Mouse (Mus musculus): ENCODE measurements around the gene Ppp6r3.
A peak's percentile ranks its signal among the peaks of the same experiment; 100 is the strongest.
"Not testable (repeated sequence)": the region's sequence is repeated elsewhere in the genome, so short reads cannot be mapped to it uniquely, and the experiment has no call there.

The Ppp6r3 gene

DNA sequence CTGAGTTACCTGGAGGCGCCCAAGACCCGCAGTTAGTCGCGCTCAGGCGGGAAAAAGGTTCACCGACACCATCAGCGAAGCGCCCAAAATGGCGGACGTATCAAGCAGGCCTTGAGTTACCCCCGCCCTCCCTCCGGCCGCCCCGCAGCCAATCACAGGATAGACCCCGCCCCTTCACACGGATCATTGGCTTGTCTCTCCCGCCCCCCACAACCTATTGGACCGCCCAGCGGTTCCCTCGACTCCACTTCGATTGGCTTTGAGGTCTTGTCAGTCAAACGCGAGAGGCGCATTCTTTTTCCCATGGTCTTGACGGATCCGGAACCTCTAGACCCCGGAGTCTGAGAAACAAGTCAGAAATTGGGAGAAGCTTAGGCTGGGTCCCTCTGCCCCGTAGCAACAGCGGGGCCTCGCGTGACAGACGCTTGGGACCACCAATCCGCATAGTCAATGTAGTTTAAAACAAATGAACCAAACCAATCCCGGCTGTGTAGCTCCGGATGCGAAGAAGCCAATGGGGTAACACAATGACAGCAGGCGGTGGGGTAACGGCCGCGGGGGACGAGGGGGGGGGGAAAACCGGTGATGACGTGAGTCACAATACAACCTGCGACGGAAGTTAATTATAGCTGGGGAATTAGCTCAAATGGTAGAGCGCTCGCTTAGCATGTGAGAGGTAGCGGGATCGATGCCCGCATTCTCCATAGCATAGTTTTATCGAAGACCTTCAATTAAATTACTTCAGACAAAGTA is at the start of gene Ppp6r3:
Gene Ppp6r3 (minus strand): TSS at position 118 of the 753 bp plus-strand sequence.
- DNase-seq (ENCODE audit: low spot score) = peak; percentile 96

DNA sequence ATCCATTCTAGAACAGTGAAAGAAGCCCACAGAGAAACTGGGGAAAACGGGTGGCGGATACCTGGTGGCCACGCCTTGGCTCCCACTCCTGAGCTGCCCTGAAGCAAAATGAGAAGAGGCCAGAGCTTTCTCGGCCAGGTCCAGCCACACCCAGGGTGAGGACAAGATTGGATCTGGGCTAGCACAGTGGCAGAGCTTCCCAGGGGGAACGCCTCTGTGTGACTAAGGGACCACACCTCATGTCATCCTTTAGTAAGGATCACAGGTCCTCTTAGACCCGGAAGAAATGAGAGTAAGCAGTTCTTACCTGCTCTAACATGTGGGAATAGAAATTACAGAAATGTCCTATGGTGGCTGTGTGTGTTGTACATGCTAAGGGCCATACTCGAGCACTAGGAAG is 49.6 kb upstream of the Ppp6r3 start:
- no peak for DNase-seq (ENCODE audit: low spot score)

DNA sequence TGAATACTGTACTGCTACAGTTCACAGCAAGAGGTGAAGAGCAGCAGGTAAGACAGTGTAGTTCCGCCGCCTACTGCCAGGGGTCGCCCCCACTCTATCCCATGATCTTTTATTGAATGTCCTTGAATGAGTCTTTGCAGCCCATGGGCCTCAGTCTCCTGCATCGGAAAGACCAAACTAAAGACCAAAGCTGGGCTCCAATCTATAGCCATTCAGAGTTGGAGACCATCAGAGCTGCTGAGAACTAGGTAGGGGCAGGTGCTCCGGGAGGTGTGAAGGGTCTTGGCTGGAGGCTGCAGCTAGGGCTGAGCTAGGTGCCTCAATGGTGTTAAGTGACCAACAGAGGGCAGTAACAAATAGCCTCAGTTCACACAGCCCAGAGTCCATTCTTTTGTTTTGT is 48.3 kb upstream of the Ppp6r3 start:
- peak; percentile 61 for DNase-seq (ENCODE audit: low spot score)

DNA sequence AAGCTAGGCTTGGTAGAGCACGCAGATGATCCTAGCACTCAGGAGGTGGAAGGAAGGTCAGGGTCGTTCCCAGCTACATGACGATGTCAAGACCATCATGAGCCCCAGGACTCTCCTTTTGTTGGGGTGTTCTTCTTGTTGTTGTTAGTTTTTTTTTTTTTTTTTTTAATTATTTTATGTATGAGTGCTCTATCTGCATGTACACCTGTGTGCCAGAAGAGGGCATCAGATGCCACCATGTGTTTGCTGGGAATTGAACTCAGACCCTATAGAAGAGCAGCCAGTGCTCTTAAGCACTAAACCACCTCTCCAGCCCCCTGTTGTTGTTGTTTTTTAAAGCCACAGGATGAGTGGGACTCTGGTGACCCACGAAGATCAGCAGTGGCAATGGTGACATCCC is 47.7 kb upstream of the Ppp6r3 start:
- no peak for DNase-seq (ENCODE audit: low spot score)

DNA sequence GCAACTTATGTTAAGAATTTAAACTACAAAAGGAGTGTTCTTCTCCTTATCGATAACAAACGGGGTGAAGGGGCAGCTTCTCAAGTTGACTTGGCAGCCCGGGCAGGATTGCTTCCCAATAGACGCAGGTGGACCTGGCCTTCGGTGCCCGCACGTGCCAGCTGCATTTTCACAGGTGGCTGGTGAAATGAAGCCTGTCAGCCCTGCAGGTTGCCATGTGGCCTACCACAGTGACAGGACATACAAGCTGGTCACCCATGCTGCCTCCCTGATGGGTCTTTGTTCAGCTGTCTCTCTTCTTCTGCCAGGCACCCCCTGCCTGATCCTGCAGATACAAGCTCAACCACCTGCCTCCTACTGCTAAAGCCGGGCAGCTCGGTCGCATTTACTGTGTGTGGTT is 45.3 kb upstream of the Ppp6r3 start:
- DNase-seq (ENCODE audit: low spot score) = no peak

DNA sequence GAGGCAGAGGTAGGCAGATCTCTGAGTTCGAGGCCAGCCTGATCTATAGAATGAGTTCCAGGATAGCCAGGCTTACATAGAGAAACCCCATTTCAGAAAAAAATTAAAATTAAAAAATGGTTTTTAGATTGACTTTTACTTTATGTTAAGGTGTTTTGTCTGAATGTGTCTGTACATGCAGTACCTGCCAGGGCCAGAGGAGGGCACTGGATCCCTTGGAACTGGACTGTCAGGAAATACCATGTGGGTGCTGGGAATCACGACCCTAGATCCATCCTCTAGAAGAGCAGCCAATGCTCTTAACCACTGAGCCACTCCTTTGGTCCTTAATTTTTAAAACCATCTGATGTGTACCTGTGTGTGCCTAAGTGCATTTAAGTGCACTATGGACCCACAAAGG is 43.8 kb upstream of the Ppp6r3 start:
- no peak for DNase-seq (ENCODE audit: low spot score)

DNA sequence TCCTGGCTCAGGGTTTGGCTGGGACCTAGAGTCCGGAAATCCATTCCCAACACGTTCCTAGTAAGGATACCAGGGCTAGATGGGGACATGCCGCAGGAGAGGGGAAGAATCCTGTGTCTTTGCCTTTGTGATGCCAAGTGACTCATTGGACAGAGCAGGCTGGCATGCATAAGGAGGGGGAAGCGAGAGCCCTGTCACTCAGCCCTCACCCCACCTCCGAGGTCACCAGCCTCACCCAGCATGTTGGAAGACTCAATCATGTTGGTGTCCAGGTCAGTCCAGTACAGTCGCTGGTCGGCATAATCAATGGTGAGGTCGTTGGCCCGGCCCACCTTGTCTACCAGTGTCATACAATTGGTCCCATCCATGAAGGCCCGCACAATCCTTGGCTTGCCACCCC is 38.4 kb upstream of the Ppp6r3 start:
- DNase-seq (ENCODE audit: low spot score) = no peak

DNA sequence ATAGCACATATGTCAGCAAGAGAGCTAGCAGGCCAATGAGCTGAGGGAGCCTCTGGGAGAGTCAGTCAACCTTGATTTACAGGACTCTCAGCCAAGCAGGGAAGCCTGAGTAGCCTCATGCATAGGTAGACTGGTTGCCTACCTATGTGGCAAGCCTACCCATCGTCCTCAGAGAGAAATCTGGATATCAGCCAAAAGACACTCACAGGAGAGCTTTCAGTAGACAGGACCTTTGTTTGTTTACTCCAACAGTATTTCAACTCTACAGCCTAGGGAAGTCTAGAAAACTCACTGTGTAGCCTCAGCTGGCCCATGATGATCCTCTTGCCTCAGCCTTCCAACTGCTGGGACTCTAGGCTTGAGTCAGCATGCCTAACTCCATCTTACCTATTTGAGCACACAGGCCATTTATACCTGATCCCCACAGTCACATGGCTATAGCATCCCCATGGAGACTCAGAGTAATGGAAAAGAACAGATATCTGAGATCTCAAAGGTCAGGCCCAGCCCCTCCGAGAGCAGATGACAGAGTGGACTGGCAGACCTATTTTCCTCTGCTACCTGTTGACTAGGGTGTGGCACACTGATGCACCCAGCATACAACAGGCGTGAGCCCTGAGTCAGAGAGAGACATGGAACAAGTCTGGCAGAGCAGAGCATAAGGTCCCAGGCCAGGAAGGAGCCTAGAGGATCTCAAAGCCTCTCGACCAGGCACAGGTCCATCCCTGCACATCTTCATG is 37.2 kb upstream of the Ppp6r3 start:
- no peak for DNase-seq (ENCODE audit: low spot score)

DNA sequence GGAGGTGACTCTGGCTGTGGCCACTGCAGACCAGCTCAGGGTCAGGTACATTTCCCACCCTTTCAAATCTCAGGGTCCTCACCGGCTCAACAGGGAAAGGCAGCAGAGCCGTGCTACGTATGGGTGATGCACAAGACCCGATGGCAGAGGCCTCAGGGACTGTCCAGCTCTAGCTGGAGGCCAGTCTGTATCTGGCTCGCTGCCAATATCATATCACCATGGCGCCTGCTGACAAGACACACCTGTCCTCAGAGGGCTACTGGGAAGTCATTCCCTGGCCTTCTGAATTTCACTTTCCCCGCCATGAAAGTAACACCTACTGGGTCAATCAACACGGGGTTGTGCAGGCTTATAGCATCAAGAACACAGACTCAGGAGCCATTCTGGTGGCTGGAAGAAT is 36.2 kb upstream of the Ppp6r3 start:
- DNase-seq (ENCODE audit: low spot score) = no peak

DNA sequence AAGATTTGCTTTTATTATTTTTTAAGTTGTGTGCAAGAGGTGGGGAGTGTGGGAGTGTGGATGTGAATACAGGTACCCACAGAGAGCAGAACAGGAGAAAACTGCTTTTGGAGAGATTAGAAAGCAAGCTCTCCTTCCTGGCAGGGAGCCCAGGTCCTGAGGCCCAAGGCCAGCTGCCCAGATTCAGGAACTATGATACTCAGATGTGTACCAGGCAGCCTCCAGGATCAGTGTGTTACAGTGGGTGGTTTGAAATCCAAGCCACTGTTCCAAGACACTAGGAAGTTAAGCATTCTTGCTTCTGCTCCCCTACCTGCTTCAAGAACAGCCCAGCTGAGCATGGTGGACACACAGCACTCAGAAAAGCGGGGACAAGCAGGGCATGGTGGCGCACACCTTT is 35.3 kb upstream of the Ppp6r3 start:
- DNase-seq (ENCODE audit: low spot score) = peak; percentile 72

DNA sequence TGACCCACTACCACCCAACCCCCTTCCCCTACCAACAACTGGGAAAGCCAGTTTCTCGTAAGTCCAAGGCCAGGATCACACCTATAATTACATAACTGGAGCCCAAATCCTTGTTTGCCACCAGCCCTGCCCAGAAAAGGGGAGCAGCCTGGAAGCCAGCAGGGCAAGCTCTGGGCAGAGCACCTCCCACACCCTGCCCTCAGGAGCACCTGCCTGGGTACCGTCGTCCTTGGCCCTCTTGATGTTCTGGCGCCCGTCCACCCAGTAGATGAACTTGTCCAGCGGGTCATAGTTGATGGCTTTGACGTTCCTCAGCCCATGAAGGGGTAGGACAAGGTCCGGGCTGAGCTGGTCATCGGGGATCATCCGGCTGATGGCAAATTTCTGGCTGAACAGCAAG is 34.3 kb upstream of the Ppp6r3 start:
- no peak for DNase-seq (ENCODE audit: low spot score)

DNA sequence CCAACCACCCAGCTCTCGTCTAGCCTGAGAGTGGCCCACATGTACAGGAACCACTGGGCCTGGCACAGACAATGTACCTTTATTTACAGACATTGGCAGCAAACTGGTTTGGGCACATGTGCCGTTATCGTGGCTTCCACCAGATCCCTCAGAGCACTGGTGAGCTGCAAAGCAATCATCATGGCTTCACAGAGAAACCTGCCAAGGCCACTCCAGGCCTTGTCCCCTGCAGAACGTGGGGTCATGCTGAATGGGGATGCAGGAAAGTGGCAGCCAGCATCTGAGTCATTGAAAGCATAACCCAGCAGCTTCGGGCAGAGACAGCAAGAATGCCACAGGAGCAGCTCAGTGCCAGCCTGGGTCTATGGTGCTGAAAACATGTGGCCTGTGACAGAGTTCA is 18.8 kb upstream of the Ppp6r3 start:
- DNase-seq (ENCODE audit: low spot score) = no peak

DNA sequence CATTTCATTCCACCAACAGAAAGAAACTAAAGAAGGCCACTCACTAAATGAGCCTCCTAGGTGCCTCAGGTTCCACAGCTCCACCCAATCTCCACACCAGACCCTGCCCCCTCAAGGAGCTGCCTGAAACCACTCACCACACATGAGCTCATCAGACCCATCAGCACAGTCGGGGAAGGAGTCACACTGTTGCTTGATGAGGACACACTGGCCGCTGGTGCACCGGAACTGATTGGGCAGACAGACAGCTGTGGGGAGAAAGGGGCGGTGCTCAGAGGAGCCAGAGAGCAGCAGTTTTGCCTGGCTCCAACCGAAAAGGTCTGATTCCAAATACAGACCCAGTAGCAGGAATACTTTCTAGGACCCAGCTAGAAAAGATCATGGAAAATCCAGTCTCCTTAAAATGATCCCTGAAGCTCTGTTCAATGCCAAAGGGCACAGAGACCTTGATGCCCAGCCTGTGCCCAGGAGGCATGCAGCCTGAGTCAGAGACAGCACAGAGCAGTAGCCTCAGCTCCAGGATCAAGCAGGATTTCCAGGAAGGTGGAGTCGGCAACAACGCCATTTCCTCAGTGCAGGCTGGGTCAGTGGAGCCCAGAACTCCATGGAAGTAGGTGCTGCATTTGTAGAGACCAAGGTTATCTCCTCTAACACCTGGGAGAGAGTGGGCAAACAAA is 18.0 kb upstream of the Ppp6r3 start:
- no peak for DNase-seq (ENCODE audit: low spot score)

DNA sequence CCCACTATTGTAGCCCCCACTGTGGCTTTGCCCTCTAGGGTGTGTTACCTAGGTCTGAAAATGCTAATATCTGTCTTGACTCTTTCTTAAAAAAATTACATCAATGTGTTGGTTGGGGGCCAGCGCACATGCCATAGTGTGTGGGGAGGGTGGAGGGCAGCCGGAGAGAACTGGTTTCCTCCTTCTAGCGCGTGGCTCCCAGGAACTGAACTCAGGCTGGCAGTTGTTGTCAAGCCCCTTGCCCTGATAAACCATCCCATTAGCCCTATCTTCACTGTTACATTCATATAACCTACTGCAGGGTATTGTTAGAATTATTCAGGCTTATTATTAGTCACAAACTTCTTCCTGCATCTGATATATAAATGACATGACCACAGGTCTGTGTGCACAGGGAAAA is 14.4 kb upstream of the Ppp6r3 start:
- no peak for DNase-seq (ENCODE audit: low spot score)

DNA sequence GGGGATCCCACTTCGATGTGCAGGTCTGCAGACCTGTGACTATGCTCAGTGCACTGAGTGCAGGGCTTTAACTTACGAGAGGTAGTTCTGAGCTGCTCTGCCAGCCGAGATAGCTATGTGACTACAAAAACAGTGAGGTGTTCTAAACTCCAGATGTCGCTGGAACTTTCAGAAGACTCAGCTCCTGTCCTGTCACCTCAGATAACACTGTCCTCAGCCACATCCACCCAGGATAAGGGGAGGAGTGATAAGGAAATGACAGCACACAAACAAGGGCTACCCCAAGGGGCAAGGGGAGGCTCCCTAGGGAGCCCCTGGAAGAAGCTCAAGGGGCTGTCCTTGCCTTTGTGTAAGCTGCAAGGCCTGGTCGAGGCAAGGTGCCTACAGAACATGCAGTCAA is 14.0 kb upstream of the Ppp6r3 start:
- DNase-seq (ENCODE audit: low spot score) = no peak

DNA sequence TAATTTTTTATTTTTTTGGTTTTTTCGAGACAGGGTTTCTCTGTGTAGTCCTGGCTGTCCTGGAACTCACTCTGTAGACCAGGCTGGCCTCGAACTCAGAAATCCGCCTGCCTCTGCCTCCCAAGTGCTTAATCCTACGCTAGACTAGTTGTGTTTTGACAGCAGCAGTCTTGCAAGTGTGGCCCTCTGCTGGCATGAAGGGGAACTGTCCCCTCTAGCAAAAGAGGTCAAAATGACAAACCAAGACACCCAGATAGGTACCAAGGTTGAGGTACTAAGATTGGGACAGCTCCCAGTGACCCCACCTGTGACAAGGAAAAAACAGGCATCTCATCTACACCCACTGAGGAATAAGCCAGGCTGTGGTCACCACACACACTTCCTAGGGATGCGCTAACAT is 12.2 kb upstream of the Ppp6r3 start:
- not testable (repeated sequence) for DNase-seq (ENCODE audit: low spot score)

DNA sequence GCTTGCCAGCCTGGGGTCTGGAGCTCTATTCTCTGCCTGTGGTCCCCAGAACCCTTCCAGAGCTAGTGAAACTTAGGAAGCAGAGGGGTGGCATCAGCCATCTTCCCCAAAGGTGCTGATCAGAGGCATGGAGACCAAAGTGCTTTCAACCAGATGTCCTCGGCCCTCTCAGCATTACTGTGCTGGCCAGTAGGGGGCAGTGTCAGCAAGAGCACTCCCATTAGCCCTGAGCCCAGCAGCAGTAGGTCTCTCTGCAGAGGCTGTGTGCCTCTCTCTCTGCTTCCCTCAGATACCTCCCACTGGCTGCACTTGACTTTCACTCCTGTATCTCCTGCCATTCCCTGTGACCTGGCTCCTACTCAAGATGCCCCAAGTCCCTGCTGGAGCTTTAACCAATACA is 11.0 kb upstream of the Ppp6r3 start:
- peak; percentile 60 for DNase-seq (ENCODE audit: low spot score)

DNA sequence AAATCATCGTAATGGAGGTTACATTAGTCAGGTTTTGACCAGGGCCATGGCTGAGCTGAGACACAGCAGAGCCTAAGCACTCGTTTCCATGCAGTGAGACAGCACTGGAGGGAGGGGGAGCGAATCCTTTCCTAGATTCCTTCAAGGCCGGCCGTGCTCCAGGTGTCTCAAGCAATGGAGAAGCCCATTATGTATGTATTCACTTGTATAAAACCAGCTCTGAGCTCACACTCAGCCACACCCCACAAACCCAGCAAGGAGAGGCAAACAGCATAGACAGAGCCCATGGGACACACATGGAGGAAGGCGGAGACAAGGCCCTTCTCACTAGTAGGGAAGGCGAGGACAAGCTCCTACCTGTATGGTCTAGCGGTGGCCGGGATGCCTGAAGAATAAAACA is 10.5 kb upstream of the Ppp6r3 start:
- DNase-seq (ENCODE audit: low spot score) = no peak

DNA sequence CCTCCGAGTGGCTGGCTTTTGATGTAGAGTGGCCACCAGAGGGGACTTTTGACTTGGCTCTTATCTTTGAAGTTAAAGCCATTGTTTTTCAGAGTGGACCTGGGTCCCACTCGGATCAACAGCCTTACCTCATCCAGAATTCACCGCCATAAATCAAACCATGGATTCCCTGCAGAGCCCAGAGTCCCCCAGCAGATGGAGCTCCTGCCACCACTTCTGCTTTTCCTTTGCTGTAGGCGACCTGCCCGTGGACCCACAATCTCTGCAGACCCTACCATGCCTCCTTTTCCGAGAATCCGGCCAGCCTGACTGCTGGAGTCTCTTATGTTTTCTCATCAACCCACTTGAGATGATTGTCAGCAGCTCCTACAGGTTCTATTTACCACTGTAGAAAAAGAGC is 5.8 kb upstream of the Ppp6r3 start:
- DNase-seq (ENCODE audit: low spot score) = peak; percentile 56

DNA sequence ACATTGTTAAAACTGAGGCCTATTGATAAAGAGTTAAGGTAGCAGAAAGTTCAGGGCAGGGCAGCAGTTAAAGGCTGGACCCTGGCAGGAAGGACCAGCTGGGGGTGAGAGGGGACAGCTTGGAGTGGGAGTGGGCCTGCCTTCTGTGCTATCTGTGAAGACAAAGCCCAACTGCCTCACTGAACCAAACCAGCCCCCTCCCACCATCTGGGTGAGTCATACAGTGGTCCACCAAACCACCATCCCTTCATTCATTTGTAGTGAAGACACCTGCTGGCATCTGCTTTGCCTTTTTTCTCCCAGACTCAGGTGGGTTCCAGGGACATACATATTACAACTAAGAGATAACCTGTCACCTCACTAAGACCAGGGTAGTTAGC is 2.4 kb upstream of the Ppp6r3 start:
- DNase-seq (ENCODE audit: low spot score) = no peak

DNA sequence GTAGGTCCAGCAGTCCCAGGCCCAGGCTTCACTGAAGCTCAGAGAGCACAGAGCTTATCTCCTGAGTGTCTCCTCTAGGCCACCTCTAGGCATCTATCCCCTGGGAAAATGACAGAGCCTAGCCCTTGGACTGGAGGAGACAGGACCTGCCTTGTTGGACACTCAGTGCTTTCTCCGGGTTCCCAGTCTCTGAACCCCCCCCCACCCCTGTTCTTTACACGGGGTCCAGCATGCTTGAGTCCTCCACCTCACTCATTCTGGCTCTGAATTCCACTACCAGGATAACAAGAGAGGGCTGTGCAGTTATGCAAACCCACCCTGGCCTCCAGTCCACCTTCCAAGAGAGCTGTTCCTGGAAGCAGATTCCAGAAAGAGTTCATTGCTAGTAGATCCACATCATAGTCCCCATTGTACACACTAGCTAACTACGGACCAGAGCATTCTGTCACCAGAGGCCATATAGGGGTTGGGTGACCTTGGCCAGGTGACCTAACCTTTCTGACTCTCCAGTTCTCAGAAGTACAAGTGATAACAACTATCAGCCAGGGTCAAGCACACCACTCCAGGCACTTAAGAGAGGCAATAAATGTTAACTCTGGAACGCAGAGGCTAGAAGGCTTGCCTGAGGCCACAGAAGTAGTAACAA is 1.8 kb upstream of the Ppp6r3 start:
- DNase-seq (ENCODE audit: low spot score) = no peak

DNA sequence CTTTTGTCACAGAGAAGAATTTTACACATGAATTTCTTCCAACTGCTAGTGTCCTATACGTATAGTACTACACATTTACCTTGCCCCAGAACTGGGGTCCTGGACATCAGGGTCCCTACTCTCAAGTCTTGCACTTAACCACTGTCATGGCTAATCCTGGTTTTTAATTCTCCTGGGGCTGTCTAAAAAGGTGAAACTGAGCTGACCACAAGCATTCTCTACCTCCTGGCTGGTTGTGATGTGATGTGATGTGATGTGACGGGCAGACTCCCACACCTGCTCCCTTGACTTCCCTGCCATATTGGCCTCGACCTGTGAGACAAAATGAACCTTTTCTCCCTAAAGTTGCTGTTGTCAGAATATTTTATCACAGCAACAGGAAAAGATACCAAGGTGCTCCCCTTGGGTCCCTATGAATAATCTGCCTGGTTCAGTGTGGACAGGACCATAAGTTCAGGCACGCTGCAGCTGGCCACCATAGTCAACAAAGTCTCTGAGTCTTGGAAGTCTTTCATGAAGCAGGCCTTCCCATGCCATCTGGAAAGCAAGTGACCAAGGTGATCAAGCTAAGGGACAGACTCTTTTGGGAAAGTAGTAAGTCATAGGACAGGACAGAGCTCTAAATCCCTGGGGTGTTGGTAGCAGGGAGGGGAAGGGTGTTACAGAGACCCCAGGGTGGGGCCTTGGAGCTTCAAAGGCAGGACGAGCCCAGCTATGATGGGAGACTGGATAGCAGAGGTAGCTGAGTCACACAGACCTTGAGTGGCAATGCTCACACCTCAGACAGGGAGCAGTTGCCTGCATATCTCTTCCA is 1.1 kb upstream of the Ppp6r3 start:
- no peak for DNase-seq (ENCODE audit: low spot score)
